Comparison of ENCODE assay signal across 12 mouse cellular contexts in the genomic region with DNA sequence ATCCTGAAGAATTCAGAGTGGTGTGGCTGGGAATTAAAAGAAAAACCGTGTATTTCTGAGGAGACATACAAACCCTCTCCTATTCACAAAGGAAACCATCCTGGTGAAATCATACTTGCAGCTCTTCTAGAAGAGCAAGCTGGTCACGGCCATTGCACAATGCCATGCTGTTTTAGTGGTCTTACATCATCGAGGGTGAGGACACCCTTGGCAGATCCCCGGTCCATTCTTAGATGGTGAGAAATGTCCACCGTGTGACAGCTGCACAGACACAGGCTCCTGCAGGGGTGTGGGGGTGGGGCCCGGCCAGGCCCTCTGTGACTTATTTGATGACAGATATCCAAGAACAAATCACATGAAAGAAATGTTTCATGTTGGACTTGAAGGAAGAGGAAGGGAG. TPM values are rescaled to one million over a fixed set of nuclear protein-coding genes. Genes with fewer than 3 reads are reported as not detected.
A peak's percentile ranks its signal among the peaks of the same experiment; 100 is the strongest.
DNase-seq lines count a peak whose midpoint lies in the region; ATAC-seq and TF ChIP-seq lines count a peak whose summit lies in the region.
"Had no signal": no experiment of that assay in that cellular context is flagged by ENCODE, and none has a peak within 500 bp of the region (broad histone marks: within the 10 kb centered on the region; RNA-seq: fewer than 3 reads in every experiment).

No protein-coding gene starts in this region.

- no peak overlapping the region for H3K4me2 ChIP-seq in heart, embryonic 12.5 days
- H3K4me2 ChIP-seq: intestine, embryonic 15.5 days had no signal

- no peak overlapping the region for H3K9ac ChIP-seq in heart, embryonic 12.5 days
- H3K9ac ChIP-seq: intestine, embryonic 15.5 days had no signal

- H3K27ac ChIP-seq in layer of hippocampus, adult 2 months, result peak overlapping the region; percentile 51
- H3K27ac ChIP-seq in heart, embryonic 12.5 days (ENCODE audit: poor library complexity, severe bottlenecking), result peak overlapping the region; percentile 34; the same call in 1 of the 2 replicates
- H3K27ac ChIP-seq: intestine, embryonic 15.5 days; macrophage had no signal

- H3K27me3 ChIP-seq in heart, embryonic 12.5 days (replicated peaks), result no peaks in the 10 kb centered on the region
- H3K27me3 ChIP-seq: intestine, embryonic 15.5 days had no signal

- H3K36me3 ChIP-seq in heart, embryonic 12.5 days, result no peaks in the 10 kb centered on the region
- H3K36me3 ChIP-seq: intestine, embryonic 15.5 days had no signal

- ATAC-seq in heart, embryonic 12.5 days (ENCODE audit: insufficient number of reproducible peaks, low FRiP score), result 0 out of 2 replicates have a peak, but pooled peaks have one; percentile 54
- ATAC-seq: intestine, embryonic 15.5 days; Patski had no signal

- peaks cover 12% of the 10 kb centered on the region for H3K9me3 ChIP-seq in heart, embryonic 12.5 days (replicated peaks)
- H3K9me3 ChIP-seq: intestine, embryonic 15.5 days had no signal

- TF ChIP-seq CTCF in layer of hippocampus, adult 2 months (conservative IDR thresholded peaks at IDR 0.05), result no peak

- H3K4me1 ChIP-seq in heart, embryonic 12.5 days (replicated peaks), result peaks cover 13% of the 10 kb centered on the region
- H3K4me1 ChIP-seq: intestine, embryonic 15.5 days had no signal

- no peak overlapping the region for H3K4me3 ChIP-seq in layer of hippocampus, adult 2 months
- no peak overlapping the region for H3K4me3 ChIP-seq in heart, embryonic 12.5 days
- H3K4me3 ChIP-seq: intestine, embryonic 15.5 days had no signal

- 30% methylated on average over 6 of the region's 6 CpGs for WGBS in heart, embryonic 12.5 days

- no peak for DNase-seq in layer of hippocampus, adult 2 months (ENCODE audit: low spot score in 2 of 2)
- DNase-seq in layer of hippocampus, adult 18-20 months (ENCODE audit: low spot score in 2 of 2), result no peak
- peak; percentile 57 to 73 for DNase-seq in adrenal gland, postnatal 36 days
- peak; percentile 74 for DNase-seq in lung, postnatal 36 days
- DNase-seq in frontal cortex, adult 2 months (ENCODE audit: extremely low spot score in 1 of 2, low spot score in 1 of 2), result no peak
- no peak for DNase-seq in thymus, postnatal 14 days
- DNase-seq in right cerebral cortex, postnatal 4 days, result no peak
- DNase-seq: embryo, embryonic 11 days had no signal

RNA-seq across cellular contexts. Expression of gene Gm42372, which starts 8.9 kb away (rescaled TPM):
- 10 to 100 TPM; 52.3 to 55.5 TPM for total RNA-seq in layer of hippocampus, adult 2 months (2021)
- total RNA-seq in layer of hippocampus, adult 18-20 months (2021), result 10 to 100 TPM; 53.4 to 54.0 TPM
- 1 to 10 TPM; 1.1 TPM for total RNA-seq in adrenal gland, postnatal 36 days (2021)
- 0.14 and 0.15 TPM in 2 replicates for polyA plus RNA-seq in heart, embryonic 12.5 days (2016; fragmentation: Nextera tagmentation; extraction: Ambion mirVana)
- polyA plus RNA-seq in frontal cortex, adult 2 months (2012; rRNA removed), result 58.7 and 72.7 TPM in 2 replicates
- polyA plus RNA-seq: macrophage had no signal

RNA-seq across cellular contexts. Expression of gene Pnmal1, which starts 14.5 kb away (rescaled TPM):
- total RNA-seq in layer of hippocampus, adult 2 months (2021), result 100 to 1,000 TPM; 103 to 121 TPM
- 100 to 1,000 TPM; 118 to 134 TPM for total RNA-seq in layer of hippocampus, adult 18-20 months (2021)
- 1 to 10 TPM; 3.9 to 4.4 TPM for total RNA-seq in adrenal gland, postnatal 36 days (2021)
- 0.14 and 0.28 TPM in 2 replicates for polyA plus RNA-seq in heart, embryonic 12.5 days (2016; fragmentation: Nextera tagmentation; extraction: Ambion mirVana)
- polyA plus RNA-seq in frontal cortex, adult 2 months (2012; rRNA removed), result 63.1 and 73.0 TPM in 2 replicates
- polyA plus RNA-seq: macrophage, Patski had no signal

RNA-seq across cellular contexts. Expression of gene Ccdc8, which starts 18.5 kb away (rescaled TPM):
- total RNA-seq in layer of hippocampus, adult 2 months (2021), result 1 to 10 TPM; 1.8 to 2.2 TPM
- 1 to 10 TPM; 1.8 to 2.1 TPM for total RNA-seq in layer of hippocampus, adult 18-20 months (2021)
- total RNA-seq in adrenal gland, postnatal 36 days (2021), result 10 to 100 TPM; 19.2 to 28.1 TPM
- polyA plus RNA-seq in heart, embryonic 12.5 days (2016; fragmentation: Nextera tagmentation; extraction: Ambion mirVana), result 19.6 and 29.4 TPM in 2 replicates
- 2.1 and 2.6 TPM in 2 replicates for polyA plus RNA-seq in frontal cortex, adult 2 months (2012; rRNA removed)

RNA-seq across cellular contexts. Expression of gene Pnmal2, which starts 29.5 kb away (rescaled TPM):
- total RNA-seq in layer of hippocampus, adult 2 months (2021), result 100 to 1,000 TPM; 348 to 373 TPM
- 100 to 1,000 TPM; 370 to 415 TPM for total RNA-seq in layer of hippocampus, adult 18-20 months (2021)
- total RNA-seq in adrenal gland, postnatal 36 days (2021), result 10 to 100 TPM; 21.9 to 32.4 TPM
- 3.5 and 4.2 TPM in 2 replicates for polyA plus RNA-seq in heart, embryonic 12.5 days (2016; fragmentation: Nextera tagmentation; extraction: Ambion mirVana)
- polyA plus RNA-seq in frontal cortex, adult 2 months (2012; rRNA removed), result 132 and 134 TPM in 2 replicates
- polyA plus RNA-seq: macrophage had no signal

RNA-seq across cellular contexts. Expression of gene Calm3, which starts 50.1 kb away (rescaled TPM):
- 1,000 to 10,000 TPM; 2,074 to 2,160 TPM for total RNA-seq in layer of hippocampus, adult 2 months (2021)
- total RNA-seq in layer of hippocampus, adult 18-20 months (2021), result 1,000 to 10,000 TPM; 2,132 to 2,161 TPM
- total RNA-seq in adrenal gland, postnatal 36 days (2021), result 100 to 1,000 TPM; 232 to 251 TPM
- polyA plus RNA-seq in heart, embryonic 12.5 days (2016; fragmentation: Nextera tagmentation; extraction: Ambion mirVana), result 83.6 and 95.0 TPM in 2 replicates
- 1,679 and 1,948 TPM in 2 replicates for polyA plus RNA-seq in frontal cortex, adult 2 months (2012; rRNA removed)

Comparison
In these comparisons a context has a peak if more than half of its experiments do, and no peak if none do; other contexts are left out.
1. DNase-seq: peak in adrenal gland, postnatal 36 days (2 of 2) and lung, postnatal 36 days (single experiment); none in layer of hippocampus, adult 2 months (0 of 2), layer of hippocampus, adult 18-20 months (0 of 2), frontal cortex, adult 2 months (0 of 2), thymus, postnatal 14 days (single experiment) and right cerebral cortex, postnatal 4 days (single experiment).
2. RNA of gene Gm42372, which starts 8.9 kb away (total RNA-seq): 52.3 to 55.5 TPM in layer of hippocampus, adult 2 months and 53.4 to 54.0 TPM in layer of hippocampus, adult 18-20 months; 1.1 TPM in adrenal gland, postnatal 36 days; every median in the first group is over 10 times any median in the second.
3. RNA of gene Pnmal1, which starts 14.5 kb away (total RNA-seq): 118 to 134 TPM in layer of hippocampus, adult 18-20 months and 103 to 121 TPM in layer of hippocampus, adult 2 months; 3.9 to 4.4 TPM in adrenal gland, postnatal 36 days; every median in the first group is over 10 times any median in the second.
4. RNA of gene Ccdc8, which starts 18.5 kb away (total RNA-seq): 19.2 to 28.1 TPM in adrenal gland, postnatal 36 days; 1.8 to 2.2 TPM in layer of hippocampus, adult 2 months and 1.8 to 2.1 TPM in layer of hippocampus, adult 18-20 months; every median in the first group is over 4 times any median in the second.